Mouse (Mus musculus) olfactory bulb, adult 2 months (tissue): ENCODE measurements at regions not wholly inside any gene's neighbourhood (a gene's known extent, or its start where the extent isn't known, plus 50 kb on each side); places are given as distances from the start of the nearest gene placed in this dataset.

Experiments used
- CTCF ChIP-seq: fragments of 200-500 bp; IDR thresholded peaks from 2 replicates; pipeline ENCODE4 v1.5.1; 2012; ENCODE audit warnings: low read depth, mild to moderate bottlenecking, low read length, moderate library complexity; ENCODE audit not compliant: insufficient read depth
- POLR2A ChIP-seq: fragments of 200-500 bp; IDR thresholded peaks from 2 replicates; pipeline ENCODE4 v1.6.1; 2012; ENCODE audit warnings: mild to moderate bottlenecking, low read depth, low read length, moderate library complexity; ENCODE audit not compliant: insufficient read depth

- TF ChIP-seq CTCF (no peak), POLR2A (no peak)
Observed at GRCm38 (mm10) chr19:44677295-44677694, 78.5 kb upstream of the Pax2 start.
